12 mouse cellular contexts compared by ENCODE assay signal in genomic region chr10:94305526-94305925, GRCm38 (mm10). TPM values are rescaled to one million over a fixed set of nuclear protein-coding genes. Genes with fewer than 3 reads are reported as not detected.
DNase-seq lines count a peak whose midpoint lies in the region; TF ChIP-seq lines count a peak whose summit lies in the region.
"Had no signal": no experiment of that assay in that cellular context is flagged by ENCODE, and none has a peak within 500 bp of the region (broad histone marks: within the 10 kb centered on the region; RNA-seq: fewer than 3 reads in every experiment).

No protein-coding gene starts in this region.

- H3ac ChIP-seq in myocyte (ENCODE audit: control insufficient read depth, insufficient read length), result no peak overlapping the region

- DNase-seq in heart, postnatal 36 days, result peak; percentile 4 to 6
- no peak for DNase-seq in heart, adult 11 months
- peak; percentile 60 for DNase-seq in testis, postnatal 10 days (ENCODE audit: low spot score)
- DNase-seq in testis, postnatal 14 days (ENCODE audit: low spot score), result no peak
- peak; percentile 37 for DNase-seq in embryo, embryonic 11.5 days (ENCODE audit: low read depth, low spot score)
- DNase-seq in frontal cortex, adult 2 months (ENCODE audit: extremely low spot score in 1 of 2, low spot score in 1 of 2), result no peak
- DNase-seq in spleen, adult 18-20 months, result no peak
- DNase-seq: gastrocnemius, postnatal 14 days; right cerebral cortex, postnatal 25 days had no signal

- no peak for TF ChIP-seq POLR2A in myocyte (IDR thresholded peaks at IDR 0.05; ENCODE audit: insufficient read length, low read depth)

- H3K36me3 ChIP-seq in myocyte (ENCODE audit: control insufficient read depth, insufficient read depth), result no peaks in the 10 kb centered on the region
- H3K36me3 ChIP-seq: embryonic facial prominence, embryonic 15.5 days; limb, embryonic 12.5 days had no signal

- H3K4me3 ChIP-seq in myocyte, result no peak overlapping the region
- H3K4me3 ChIP-seq: embryonic facial prominence, embryonic 15.5 days; limb, embryonic 12.5 days had no signal

- no peaks in the 10 kb centered on the region for H3K79me2 ChIP-seq in myocyte (ENCODE audit: control insufficient read depth, insufficient read depth)

- intact Hi-C loops in heart, postnatal 36 days (cut with DNase I), result no loop called here

- no peak overlapping the region for H3K4me2 ChIP-seq in myocyte (ENCODE audit: low read depth)
- H3K4me2 ChIP-seq: embryonic facial prominence, embryonic 15.5 days; limb, embryonic 12.5 days had no signal

- H3K27me3 ChIP-seq in myocyte (ENCODE audit: control insufficient read depth, insufficient read depth, insufficient read length), result peaks cover 4% of the 10 kb centered on the region

TF ChIP-seq in myocyte, 11 proteins besides CTCF, POLR2A, EP300 and RAD21:
- TF ChIP-seq REST (IDR thresholded peaks at IDR 0.05; ENCODE audit: insufficient read depth, insufficient read length) (peak; percentile 94), POLR2AphosphoS2 (IDR thresholded peaks at IDR 0.05; ENCODE audit: insufficient read length, low read depth) (no peak)

RNA-seq across cellular contexts. Expression of gene Tmcc3, which starts 6.2 kb away (rescaled TPM):
- total RNA-seq in heart, postnatal 36 days (2021), result 10 to 100 TPM; 30.6 to 32.7 TPM
- 16.6 TPM for polyA plus RNA-seq in myocyte (2012; fragmentation: generic; extraction: Trizol)
- 18.1 and 18.9 TPM in 2 replicates for polyA plus RNA-seq in frontal cortex, adult 2 months (2012; rRNA removed)

RNA-seq across cellular contexts. Expression of gene Gm4792, which starts 7.0 kb away (rescaled TPM):
- total RNA-seq in heart, postnatal 36 days (2021), result not detected
- polyA plus RNA-seq in myocyte (2012; fragmentation: generic; extraction: Trizol), result not detected
- not detected in 2 replicates for polyA plus RNA-seq in frontal cortex, adult 2 months (2012; rRNA removed)
- total RNA-seq: gastrocnemius, postnatal 14 days had no signal
- polyA plus RNA-seq: embryonic facial prominence, embryonic 15.5 days; limb, embryonic 12.5 days had no signal

Comparison
In these comparisons a context has a peak if more than half of its experiments do, and no peak if none do; other contexts are left out.
1. DNase-seq: peak in heart, postnatal 36 days (2 of 2), testis, postnatal 10 days (single experiment) and embryo, embryonic 11.5 days (single experiment); none in heart, adult 11 months (single experiment), testis, postnatal 14 days (single experiment), frontal cortex, adult 2 months (0 of 2) and spleen, adult 18-20 months (0 of 2).